Mouse (Mus musculus): Measurements from ENCODE around the gene Arhgap27.
"Not testable (repeated sequence)": the region's sequence is repeated elsewhere in the genome, so short reads cannot be mapped to it uniquely, and the experiment has no call there.

Gene Arhgap27

DNA sequence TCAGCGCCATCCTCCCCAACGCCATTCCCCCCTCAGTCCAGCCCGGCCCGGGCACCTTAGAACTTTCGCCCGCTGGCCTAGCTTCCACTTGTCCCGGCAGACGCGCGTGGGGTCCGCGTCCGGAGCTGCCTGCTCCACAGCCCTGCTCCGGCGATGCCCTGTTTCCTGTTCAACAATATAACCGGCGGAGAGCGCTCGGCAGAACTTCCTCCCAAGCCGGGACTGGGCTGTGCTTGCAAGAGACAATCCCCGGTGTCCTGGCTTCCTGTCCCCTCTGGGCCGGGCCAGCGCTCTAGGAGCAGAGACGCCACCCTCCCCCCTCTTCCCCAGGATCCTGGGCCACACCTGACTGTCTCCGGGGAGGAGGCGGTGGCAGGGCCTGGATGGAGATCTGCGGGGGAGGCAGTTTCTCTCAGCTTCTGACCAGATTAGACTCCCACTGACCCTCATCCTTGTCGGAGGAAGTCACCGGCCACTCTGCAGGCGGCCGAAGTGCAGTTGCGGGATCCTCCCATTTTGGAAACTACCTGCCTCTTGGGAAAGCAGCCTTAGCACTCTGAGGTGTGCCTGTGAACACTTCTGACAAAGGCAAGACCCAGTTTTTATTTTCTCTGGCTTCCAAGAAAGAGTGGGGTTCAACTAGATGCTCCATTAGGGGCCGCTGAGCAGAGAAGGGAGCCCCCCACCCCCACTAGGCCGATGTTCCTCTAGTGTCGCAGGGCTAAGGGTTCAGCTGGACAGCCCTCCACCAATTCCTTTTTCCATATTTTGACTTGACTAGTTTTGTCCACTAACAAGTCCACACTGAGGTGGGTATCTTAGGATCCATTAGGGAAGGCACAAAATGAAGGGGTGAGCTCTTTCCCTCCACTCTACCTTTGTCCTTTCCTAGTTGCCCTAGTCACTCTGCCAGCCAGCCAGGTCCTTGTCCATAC lies at the start of gene Arhgap27:
TSS of gene Arhgap27 (minus strand) at position 479 of the 935 bp plus-strand sequence.
- DNase-seq = peak; percentile 99

DNA sequence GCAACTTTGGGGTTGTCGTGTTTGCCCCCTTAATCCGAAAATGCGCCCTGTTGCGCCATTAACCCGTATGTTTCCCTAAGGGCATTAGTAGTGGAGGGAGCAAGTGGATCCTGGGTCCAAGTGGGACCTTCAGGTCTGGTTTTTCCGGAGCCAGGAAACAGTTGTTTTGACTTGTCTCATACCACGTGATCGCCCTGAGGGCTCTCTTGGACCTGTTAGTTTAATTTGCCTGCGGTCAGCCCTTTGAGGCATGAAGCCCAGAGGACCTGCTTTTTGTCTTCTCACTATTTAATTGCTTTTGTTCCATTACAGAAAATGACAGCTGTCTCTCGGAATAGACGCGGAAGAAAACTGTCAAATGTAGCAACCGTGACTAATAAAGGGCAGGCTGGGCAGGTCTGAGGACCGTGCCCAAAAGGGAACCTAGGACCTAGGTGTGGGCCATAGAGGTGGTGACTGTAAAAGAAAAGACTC lies 49.5 kb upstream of the Arhgap27 start:
- no peak for DNase-seq

DNA sequence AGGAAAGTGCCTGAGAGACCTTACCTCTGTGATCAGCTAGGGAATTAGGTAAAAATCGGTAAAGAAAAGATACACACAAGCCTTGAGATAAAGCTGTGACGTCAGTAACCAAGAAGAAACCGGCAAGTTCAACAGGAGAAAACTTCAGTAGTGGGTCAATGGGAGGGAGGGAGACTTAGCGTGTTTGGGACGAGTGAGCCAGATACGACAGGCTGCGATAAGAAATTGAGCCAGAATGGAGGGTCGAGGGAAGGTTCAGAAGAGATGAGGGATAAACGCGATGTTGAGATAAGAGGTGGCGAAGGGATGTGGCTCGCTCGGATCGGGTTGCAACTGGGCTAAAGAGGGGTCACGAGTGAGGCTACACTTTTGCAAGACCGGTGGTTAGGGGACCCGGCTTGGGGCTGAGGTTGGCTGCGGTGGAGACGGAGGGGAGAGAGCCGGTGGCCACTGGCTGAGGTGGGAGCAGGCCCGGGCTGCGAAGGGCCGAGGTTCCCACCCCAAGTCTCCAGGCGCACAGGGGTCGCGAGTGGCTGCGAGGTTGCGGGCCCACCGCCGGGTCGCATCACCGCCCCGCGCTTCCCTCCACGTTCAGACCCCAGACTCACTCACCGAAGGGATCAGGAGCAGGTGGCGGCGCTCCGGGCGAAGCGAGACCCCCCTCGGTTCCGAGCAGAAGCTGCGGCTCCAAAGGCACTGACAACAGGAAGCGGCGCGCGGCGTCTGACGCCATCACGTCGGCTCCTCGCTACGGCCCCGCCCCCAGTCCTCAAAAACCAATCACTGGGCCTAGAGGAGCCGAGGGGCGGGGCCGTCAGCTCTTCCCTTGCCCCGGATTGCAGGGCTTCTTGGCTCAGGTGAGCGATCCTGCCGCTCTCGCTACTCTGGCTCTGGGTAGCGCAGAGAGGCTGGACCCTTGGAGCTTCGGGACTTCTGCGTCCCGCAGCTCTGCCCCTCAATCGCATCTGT lies 48.8 kb upstream of the Arhgap27 start, which contains the start of gene Plekhm1:
TSS of gene Plekhm1 (minus strand) at position 707 of the 969 bp plus-strand sequence.
- DNase-seq = peak; percentile 100

DNA sequence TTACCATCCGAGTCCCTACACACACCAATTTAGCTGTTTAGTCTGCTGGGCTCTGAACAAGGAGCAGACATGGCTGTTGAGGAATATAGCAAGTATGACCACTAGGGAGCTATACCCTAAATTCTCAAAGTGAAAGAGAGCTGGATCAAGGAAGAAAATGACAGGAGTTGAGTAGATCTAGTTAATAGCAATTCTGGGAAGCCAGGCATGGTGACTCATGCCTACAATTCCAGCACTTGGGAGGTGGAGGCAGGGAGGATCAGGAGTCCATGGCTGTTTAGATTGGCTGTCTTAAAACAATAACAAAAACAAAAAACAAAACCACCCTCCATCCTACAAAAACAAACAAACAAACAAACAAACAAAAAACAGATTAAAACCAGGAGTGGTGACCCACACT lies 47.8 kb upstream of the Arhgap27 start:
- no peak for DNase-seq

DNA sequence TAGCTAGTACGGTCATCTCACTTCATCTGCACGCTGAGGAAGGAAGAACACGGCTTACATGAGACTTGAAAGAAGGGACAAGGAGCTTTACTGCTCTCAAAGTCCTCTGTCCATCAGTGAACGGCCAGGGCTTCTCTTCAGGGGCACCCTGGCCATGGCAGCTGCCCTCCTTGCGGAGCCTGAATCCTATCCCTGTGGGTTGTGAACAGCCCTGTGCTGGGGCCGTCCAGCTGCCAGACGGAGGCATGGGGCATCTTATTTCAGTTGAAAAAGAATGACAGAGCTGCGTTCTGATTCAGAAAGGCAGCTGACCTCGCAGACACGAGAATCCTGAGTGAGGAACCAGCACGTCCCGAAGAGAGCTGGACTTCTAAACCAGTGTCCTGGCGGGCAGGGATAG lies 45.4 kb upstream of the Arhgap27 start:
- no peak for DNase-seq

DNA sequence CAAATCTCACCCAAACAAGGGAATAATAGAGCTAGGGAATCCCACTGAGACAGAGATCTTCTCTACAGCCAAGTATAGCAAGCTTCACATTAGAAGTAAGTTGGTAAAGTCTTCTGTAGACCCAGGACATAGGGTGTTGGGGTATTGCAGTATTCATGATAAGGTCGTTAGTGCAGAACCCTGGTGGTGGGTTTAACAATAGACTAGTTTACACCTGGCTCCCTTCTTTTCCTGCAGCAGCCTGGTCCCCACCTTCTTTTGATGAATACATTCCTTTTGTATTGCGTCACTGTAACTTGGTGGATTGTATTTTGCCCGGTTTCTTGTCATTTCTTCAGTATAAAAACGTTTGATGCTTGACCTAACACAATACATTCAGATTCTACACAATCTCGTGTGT lies 43.6 kb upstream of the Arhgap27 start:
- not testable (repeated sequence) for DNase-seq

DNA sequence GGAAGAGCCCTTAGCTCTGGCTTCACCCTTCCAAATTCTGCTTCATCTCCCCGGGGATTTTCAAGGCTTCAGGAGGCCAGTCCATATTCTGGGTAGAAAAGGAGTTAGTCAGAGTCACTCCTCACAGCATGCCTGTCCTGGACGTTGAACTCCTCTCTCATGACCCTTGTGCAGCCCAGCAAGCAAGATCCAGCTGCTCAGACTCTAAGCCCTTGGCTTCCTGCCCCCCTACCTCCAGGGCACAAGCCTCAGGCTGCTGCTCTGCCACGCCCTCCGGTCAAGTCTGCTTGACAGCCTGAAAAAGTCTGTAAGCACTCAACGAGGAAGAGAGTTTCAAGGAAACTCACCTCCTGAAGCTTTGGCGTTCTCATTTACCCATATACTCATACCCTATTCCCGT lies 43.1 kb upstream of the Arhgap27 start:
- peak; percentile 94 for DNase-seq

DNA sequence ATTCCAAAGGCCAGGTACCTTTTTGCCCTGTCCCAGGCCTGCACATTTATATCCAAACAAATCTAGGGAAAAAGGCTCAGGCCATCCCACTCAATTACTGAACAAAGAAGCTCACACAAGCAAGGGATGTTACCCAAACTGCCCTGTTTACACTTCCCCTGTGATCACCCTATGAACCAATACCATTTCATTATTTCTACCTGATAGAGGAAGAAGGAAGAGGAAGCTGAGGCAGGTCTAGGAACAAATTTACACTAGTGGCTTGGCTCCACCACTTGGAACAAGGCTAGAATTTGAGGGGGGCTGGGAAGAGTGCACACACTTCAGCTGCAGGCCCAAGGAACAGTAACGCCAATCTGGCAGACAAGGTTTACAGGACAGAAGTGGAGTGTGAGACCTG lies 42.3 kb upstream of the Arhgap27 start:
- DNase-seq = no peak

DNA sequence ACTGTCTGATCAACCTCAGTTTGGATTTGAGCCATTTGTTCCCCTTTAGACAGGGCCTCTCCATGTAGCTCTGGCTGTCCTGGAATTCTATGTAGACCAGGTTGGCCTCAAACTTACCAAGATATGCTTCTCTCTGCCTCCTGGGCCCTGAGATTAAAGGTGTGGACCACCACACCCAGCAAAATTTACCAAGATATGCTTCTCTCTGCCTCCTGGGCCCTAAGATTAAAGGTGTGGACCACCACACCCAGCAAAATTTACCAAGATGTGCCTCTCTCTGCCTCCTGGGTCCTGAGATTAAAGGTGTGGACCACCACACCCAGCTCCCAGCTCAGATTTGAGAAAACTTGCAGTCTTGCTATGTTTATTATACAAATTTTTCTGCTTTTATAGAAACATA lies 41.1 kb upstream of the Arhgap27 start:
- DNase-seq = no peak

DNA sequence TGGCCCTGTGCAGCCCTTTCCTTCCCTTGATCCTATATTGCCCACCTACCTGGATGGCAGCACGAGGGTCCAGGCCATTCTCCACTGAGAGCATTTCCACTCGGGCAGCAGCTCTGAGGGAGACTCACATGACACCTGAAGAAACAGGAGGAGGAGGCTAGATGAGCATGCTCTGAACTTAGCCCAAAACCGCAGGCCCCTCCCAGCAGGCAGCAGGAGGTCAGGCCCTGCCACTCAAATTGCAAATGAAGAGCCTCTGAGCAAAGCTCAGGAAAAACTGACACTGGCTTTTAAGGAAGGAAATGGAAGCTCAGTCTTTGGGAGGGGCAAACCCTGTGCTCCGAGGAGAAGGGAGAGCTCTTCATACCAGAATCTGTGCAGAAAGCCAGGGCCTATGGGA lies 40.3 kb upstream of the Arhgap27 start:
- DNase-seq = peak; percentile 95

DNA sequence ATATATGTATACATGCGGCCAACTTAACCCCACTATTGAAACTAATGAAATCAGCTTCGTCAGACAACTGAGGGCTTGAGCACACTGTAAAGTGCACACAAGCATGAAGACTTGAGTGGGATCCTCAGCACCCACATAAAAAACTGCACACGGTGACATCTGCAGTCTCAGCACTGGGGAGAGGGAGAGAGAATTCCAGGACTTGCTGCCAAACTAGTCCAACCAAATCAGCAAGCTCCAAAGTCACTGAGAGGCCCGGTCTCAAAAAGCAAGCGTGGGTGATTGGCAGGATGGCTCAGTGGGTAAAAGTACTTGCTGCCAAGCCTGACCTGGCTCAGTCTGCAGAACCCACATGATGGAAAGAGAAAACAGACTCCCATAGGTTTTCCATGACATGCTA lies 39.2 kb upstream of the Arhgap27 start:
- DNase-seq = no peak

DNA sequence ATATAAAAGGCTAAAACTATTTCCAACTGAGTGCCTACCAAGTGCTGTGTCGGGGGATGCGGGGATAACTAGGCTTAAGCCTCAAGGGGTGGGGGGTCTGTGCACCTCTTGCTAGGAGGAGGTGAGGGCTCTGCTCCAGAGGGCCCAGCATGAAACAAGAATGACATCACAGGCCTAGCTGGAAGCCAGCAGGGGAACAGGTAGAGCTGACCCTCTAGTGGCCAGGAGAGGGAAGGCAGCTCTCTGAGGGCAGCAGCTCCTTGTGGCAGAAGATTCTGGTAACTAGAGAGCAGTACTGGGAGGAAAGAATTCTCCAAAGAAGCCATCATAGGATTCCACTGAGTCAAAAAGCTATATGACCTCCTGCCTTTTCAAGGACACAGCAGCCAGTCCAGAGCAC lies 38.7 kb upstream of the Arhgap27 start:
- peak; percentile 90 for DNase-seq

DNA sequence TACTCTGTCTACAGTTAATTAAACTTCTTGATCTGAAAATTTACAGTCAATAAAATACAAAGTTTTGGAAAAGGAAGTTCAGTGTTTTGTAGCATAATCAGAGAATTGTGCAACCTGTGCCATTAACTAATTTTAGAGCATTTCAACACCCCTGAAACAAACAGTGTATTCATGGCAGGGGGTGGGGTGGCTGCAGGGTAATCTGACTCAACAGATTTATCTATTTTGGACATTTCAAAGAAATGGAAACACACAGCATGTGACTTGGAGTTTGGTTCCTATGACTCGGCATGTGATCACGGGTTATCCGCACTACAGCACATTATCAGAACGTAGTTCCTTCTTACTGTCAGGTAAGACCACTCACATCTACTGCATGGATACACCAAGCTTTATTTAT lies 36.5 kb upstream of the Arhgap27 start:
- no peak for DNase-seq

DNA sequence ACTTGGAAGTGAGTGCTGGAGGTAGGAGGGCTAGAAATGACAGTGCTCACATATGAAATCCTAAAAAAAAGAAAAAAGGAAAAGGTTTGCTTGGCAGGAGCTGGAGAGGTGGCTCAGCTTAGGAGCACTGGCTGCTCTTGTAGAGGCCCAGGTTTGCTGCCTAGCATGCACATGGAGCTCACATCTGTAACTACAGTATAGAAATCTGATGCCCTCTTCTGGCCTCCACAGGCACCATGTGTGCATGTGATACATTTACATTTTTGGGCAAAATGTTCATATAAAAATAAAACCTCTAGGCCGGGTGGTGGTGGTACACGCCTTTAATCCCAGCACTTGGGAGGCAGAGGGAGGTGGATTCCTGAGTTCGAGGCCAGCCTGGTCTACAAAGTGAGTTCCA lies 35.6 kb upstream of the Arhgap27 start:
- peak; percentile 91 for DNase-seq

DNA sequence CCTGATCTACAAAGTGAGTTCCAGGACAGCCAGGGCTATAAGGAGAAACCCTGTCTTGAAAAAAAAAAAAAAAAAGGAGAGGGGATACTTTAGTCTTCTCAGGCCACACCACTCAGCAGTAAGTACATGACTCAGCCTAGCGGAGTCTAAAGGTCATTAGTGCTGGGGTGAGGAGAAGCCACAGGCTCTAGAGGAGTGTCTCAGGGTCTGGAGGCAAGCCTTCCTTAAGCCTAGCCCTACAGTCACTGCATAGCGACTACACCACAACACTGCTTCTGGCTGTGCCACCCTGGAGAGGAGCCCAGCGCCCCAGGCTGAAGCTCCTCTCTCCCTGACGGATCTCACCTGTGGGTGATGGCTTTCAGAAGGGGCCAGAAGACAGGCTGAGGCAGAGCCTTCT lies 33.2 kb upstream of the Arhgap27 start:
- no peak for DNase-seq

DNA sequence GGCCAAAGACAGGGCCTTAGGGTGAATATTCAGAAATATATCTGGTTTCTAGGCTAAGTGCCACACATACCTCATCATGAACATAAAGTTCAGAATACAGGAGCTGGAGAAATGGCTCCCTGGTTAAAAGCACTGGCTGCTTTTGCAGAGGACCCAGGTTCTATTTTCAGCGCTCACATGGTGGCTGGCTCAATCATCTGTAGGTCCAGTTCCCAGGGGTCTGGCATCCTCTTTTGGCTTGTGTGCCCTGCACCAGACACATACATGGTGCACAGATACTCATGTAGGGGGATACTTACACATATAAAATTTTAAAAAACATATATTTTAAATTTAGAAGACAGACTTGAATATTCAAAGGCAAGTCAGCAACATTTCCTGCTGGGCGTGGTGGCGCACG lies 32.7 kb upstream of the Arhgap27 start:
- peak; percentile 74 for DNase-seq

DNA sequence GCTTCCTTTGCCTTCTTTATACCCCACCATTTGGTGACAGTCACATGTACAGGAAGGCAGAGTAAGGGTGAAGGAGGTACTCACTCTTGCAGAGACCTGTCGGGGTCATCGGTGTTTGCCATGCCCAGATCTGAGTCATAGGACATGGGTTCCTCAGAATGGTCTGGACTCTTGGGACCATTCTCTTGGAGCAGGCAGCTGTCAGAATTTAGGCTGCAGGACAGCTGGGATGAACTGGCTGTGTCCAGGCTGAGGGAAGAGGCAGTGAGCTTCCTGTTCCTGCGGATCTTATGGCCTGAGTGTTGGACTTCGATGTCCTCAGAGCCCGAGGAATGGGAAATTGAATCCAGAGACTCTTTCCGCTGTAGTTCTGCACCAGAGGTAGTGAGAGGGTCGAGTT lies 31.1 kb upstream of the Arhgap27 start:
- peak; percentile 75 for DNase-seq

DNA sequence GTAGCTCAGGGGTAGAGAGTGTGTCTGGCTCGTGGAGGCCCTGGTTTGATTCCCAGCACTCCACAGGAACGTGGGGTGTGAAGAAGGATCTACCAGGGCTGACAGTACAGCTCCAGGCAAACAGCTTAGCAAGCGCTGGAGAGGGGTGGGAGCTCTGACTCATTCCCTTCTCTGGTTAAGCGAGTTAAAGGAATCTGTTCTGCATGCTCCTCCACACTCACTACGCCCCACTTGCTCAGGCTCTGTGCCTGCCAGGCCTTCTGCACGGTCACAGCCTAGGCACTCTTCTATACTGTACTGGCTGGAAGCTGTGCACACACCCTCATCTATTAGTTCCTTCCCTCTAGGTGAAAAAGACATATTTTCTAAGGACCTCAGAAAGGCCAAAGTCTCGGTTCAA lies 30.5 kb upstream of the Arhgap27 start:
- peak; percentile 68 for DNase-seq

DNA sequence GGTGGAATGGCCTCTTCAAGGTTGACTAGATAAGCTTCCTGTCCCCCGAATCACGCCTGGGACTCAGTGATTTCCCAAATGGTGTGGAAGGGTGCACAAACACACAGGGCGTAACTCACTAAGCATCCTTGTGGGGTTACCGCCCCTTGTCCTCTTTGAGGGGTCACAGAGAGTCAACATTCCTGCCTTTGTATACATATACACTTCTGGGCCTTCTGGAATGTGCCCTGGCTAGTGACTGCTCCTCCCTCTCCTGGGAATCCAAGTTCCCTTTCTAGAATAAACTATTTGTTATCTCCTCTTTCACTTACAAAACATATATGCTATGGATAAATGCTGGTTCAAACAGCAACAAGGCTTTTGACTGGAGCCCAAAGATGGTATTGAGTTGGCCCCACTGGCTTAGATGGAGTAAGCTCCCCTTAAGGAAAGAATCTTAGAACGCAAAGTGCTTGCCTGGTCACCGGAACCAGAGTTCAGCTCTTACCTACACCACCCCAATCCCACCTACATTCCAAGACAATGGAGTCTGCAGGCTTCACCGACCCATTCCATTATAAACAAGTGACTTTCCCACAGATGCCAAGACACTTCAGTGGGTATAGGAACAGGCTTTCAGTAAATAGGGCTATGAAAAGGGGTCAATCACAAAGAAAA lies 24.5 kb upstream of the Arhgap27 start:
- no peak for DNase-seq

DNA sequence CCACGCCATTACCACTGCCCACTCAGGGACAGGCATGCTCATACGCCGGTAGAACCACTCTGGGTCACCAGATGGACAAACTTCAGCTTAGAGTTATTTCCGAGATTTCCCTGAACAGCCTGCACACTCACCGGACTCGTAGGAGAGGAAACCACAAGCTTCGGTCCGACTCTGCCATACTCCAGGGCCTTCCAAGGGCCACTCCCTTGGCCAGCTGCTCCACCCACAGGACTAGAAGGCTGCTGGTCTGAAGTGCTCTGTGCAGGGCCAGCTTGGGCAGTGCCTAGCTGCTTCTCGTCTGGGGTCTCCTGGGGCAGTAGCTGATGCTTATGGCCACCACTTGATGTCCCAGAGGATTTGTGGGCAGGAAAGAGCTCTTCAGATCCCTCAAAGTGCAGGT lies 23.3 kb upstream of the Arhgap27 start:
- DNase-seq = no peak

DNA sequence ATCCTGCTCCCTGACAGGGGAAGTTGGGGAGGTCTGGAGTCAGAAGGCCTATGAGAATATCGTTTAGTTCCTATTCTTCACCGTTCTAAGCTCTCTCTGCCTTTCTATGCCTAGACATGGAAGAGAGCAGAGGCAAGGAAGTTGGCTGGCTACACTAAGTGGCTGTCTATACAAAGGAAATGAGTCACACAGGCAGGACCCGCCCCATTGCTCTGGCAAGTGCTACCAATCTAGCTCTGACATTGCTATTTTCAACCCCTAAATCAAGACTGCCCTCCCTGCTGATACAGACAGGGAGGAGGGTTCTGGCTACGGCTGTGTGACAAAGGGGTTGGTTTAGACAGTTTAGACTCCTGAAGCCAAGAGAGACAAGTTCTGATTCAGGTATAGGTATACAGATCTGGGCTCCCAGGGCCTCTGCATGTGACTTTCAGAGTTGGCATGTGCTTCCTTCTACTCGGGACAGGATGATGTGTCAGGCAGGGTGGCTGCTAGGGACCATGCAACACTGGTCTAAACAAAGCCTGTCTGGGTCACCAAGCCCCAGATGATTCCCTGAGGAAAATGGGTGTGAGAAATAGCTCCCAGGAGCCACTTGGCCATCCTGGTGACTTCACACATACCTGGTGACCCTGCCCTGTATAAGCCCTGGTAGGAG lies 18.6 kb upstream of the Arhgap27 start:
- peak; percentile 99 for DNase-seq

DNA sequence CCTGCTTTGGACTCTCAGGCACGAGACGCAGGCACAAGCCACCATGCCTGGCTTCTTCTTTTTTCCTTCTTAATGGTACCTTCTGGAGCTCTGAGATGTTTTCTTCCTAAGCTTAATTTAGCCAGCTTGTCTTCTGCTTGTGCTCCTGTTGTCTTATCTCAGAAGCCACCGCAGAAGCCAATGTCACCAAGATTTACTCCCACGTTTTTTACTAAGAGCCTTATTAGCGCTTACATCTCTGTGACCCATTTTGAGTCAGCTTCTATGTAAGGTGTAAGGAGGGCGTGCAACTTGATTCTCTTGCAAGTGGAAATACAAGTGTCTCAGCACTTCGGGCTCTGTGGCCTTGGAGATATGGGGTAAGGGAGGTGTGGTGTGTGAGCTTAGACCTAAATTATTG lies 18.0 kb upstream of the Arhgap27 start:
- no peak for DNase-seq

Measured in heart, adult 11 months (tissue).